Mouse (Mus musculus) liver, adult 2 months (tissue): Measurements from ENCODE around the gene Gm37240.

Source experiments
- CTCF ChIP-seq: fragments of 200-500 bp; IDR thresholded peaks from 2 replicates; pipeline ENCODE4 v1.5.1; 2011; ENCODE audit warnings: low read depth, low read length, control low read depth
- POLR2A ChIP-seq: fragments of 200-500 bp; IDR thresholded peaks from 2 replicates; pipeline ENCODE4 v1.6.1; 2011; ENCODE audit warnings: low read length, control low read depth; ENCODE audit not compliant: insufficient read depth; ENCODE audit errors: extremely low read depth

GRCm38 (mm10) chr3:84876211-84876610, 1011.1 kb downstream of the Gm37240 start:
- TF ChIP-seq CTCF (no peak), POLR2A (no peak)
